Mouse (Mus musculus) brain, embryonic 14.5 days (tissue): Measurements from ENCODE around the gene Anks1b. TPM values are rescaled to one million over a fixed set of nuclear protein-coding genes. Genes with fewer than 3 reads are reported as not detected.

Experiments used
- DNase-seq: peaks from one replicate; pipeline ENCODE4 v3.0.0-alpha.2; 2011; ENCODE audit warnings: low read depth
- CTCF ChIP-seq: fragments of 200-500 bp; IDR thresholded peaks from 2 replicates; pipeline ENCODE4 v1.5.1; 2012; ENCODE audit warnings: inconsistent platforms, mild to moderate bottlenecking, moderate library complexity, borderline replicate concordance; ENCODE audit not compliant: insufficient read depth, insufficient read length; ENCODE audit errors: extremely low read depth
- POLR2A ChIP-seq: fragments of 200-500 bp; IDR thresholded peaks from 2 replicates; pipeline ENCODE4 v1.6.1; 2012; ENCODE audit warnings: mild to moderate bottlenecking, inconsistent platforms, borderline replicate concordance; ENCODE audit not compliant: poor library complexity, insufficient read depth, insufficient read length, severe bottlenecking; ENCODE audit errors: extremely low read depth
- polyA plus RNA-seq: library from polyadenylated mRNA; depleted of rRNA; stranded (reverse); fragments of >200 nt; gene quantifications from 2 replicates; pipeline ENCODE4 v1.2.3, GENCODE M21; 2012

Gene Anks1b
- polyA plus RNA-seq, 1 experiment = 67.7 TPM

DNA sequence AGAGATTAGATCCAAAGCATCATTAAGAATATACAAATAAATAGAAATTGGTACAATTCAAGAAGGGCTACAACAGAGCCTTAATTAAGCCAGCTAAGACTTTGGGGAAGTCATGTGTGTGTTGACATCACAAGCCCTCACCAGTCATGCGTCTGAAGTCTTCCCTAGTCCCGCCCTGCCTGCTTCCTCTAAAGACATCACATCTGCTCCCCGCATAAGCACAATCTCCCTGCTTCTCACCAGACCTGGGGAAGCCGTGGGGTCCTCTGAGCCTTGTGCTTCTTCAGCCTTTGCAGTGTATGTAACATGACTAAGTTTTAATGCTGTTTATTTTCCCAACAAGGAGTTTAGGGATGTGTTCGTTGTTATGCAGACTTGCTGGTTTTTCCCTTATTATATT lies 706.7 kb downstream of the Anks1b start:
- DNase-seq = no peak
- TF ChIP-seq POLR2A = no peak
- no peak for TF ChIP-seq CTCF

DNA sequence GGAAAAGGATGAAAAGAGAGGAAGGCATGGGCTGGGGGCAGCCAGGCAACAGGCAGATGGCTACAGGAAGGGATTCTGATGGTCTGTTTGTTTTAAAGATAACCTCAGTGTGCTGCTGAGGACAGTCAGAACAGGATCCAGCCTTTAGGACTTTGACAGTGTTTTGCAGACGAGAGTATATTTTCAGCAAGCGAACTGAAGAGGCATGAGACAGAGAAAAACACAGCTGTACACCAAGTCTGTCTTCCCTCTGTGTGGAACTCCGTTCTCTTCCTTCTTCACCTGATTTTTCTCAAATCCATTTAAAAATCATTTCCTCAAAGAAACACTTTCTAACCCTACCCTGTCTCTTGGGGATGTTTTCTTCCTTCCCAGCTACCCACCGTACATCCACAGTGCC lies 710.7 kb downstream of the Anks1b start:
- TF ChIP-seq CTCF = no peak
- no peak for TF ChIP-seq POLR2A
- no peak for DNase-seq

DNA sequence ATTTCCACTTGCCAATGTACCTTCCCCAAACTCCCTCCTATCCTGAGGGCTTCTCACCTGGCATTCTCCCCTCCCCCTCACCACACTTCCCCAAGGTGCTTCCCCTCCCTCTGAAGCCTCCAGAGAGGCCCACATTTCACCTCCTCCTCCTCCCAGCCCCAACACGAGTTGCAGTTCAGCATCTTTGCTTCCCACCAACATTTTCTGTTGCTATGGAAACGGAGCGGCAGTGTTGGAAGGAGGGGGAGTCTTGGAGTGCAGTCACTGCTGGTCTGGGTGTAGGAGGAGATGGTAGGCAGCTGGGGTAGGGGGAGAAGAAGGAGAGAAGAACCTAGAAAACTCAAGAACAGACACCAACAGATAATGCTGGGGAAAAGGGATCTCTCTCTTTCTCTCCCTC lies 722.8 kb downstream of the Anks1b start:
- no peak for TF ChIP-seq CTCF
- TF ChIP-seq POLR2A = no peak
- peak; percentile 92 for DNase-seq

DNA sequence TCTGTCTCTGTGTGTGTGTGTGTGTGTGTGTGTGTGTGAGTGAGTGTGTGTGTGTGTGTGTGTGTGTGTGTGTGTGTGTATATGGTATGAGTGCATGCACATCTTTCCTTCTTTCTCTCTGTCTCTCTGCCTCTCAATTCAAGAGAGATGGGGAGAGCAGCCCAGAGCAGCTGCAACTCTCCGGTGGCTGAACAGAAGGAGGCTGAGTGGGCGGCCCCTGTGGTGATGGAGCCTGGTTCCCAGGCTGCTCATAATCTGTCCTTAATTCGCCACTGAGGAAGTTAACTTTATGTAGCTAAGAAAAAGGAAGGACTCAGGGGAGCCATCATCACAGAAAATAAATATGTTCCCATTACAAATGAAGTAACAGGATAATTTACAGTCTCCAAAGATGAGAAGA lies 723.3 kb downstream of the Anks1b start:
- TF ChIP-seq CTCF = no peak
- no peak for TF ChIP-seq POLR2A
- DNase-seq = peak; percentile 53

DNA sequence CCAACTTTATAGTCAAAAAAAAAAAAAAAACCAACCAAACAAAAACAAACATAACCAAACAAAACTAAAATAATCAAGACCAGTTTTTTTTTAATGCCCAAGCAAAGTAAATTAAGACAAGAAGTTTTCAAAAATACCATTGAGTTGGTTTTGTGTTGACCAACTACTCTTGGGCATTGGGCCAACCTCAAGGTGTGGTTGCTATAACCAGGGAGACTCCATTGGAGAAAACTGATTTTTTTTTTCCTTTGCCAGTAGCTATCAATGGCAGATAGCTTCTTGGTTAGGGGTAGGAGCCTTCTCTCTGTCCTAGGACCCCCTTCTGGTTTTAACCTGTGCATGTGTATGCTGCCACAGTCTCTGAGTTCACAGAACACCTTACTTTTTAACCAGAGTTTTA lies 725.8 kb downstream of the Anks1b start:
- no peak for DNase-seq
- TF ChIP-seq CTCF = no peak
- no peak for TF ChIP-seq POLR2A

DNA sequence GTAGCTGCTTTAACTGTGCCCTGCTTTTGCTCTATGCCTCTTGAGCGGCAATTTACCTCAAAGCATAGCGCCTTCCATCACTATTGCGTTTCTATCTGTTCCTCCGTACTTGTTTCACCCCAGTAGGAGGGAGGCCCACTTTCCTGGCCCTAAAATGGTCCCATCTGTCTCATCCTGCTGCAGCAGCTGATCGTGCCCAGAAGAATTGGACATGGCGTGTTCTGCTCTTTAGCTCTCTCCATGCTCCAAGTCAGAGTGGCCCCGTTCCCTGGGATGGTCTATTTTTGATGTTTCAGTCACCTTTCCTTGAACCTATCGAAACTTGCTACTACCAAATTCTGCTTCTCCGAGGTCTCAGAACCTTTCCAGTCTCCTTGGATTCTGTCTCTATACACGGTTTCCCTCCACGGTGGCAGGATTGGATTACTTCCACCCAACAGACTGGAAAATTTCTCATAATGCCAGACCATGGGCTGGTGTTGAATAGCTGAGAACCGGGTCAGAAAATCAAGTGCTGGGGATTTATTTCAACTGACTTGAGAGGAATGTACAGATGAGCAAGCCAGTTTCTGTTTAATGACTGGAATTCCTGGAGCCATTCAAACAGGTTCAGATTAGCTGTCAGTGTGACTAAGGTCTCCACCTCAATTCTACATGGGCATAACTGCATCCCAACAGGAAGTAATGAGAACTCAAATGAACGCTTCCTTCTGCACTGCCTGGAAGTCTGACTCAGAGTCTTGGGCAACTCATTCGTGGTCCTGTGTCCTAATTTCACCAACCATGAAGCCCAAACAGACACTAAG lies 726.6 kb downstream of the Anks1b start:
- DNase-seq = no peak
- no peak for TF ChIP-seq CTCF
- no peak for TF ChIP-seq POLR2A

DNA sequence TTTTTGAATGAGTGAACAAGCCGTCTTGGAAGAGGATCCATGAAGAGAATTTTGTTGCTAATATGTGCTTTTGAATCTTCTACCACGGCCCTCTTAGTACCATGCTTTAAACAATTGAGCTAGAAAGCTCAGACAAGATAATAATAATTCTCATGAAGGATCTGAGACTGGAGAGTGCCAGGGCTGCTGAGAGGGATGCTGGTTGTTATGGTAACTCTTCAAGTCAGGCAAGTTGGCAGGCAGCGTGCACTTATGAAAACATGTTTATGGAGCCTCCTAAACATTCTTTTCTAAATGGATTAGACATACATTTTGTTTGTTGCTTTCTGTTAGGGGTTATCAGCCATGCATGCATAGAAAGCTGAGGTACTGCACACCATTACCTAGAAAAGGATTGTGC lies 734.3 kb downstream of the Anks1b start:
- DNase-seq = peak; percentile 70
- TF ChIP-seq POLR2A (no peak), CTCF (no peak)

DNA sequence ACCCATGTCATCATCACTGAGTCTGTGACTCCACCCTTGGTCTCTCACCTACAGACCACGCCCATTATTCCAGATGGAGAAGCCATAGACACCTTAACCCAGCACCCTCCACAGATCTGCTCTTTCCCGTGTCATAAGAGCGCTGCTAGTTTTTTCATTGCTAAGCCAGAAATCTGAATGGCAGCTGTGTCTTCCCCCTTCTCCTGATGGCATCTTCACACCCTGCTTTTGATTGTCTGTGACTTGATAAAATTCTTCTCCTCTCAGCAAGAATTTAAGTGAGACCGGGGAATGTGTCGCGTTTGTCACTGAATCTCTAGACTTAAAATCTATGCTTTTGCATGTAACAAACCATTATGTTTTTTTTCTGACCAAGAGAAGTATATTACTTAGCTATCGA lies 736.1 kb downstream of the Anks1b start:
- DNase-seq = no peak
- TF ChIP-seq POLR2A = no peak
- no peak for TF ChIP-seq CTCF

DNA sequence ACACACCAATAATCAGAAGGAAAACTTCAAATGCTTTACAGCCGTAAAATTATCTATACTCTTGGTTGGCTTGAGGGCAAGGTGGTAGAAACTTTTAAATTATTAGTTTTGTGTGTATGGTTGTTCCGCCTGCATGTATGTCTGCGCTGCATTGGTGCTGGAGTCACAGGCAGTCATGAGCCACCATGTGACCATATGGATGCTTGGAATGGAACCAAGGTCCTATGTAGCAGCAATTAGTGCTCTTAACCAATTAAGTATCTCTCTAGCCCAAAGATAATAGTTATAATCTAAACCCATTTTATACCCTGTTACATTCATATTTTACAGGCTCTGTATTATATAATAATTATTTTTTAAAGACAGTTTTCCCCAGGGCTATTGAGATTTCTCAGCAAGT lies 739.7 kb downstream of the Anks1b start:
- TF ChIP-seq CTCF = no peak
- TF ChIP-seq POLR2A = no peak
- DNase-seq = no peak

DNA sequence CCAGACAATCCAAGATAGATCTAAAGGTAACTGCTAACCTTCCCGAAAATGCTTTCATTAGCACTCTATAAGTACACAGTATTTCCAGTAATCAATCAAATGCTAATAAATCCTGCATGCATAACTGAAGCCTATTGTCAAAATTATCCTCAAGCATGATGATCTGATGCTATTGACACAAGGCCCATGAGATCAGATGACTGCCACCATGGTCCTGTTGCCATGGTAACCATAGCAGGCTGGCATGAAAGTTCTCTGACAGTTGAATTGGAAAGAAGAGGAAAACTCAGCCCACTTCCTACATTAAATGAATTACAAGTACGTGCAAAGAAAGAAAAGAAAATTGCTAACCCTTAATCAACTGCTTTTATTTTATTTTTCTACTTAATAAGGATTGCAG lies 741.9 kb downstream of the Anks1b start:
- TF ChIP-seq POLR2A (no peak), CTCF (no peak)
- peak; percentile 79 for DNase-seq

DNA sequence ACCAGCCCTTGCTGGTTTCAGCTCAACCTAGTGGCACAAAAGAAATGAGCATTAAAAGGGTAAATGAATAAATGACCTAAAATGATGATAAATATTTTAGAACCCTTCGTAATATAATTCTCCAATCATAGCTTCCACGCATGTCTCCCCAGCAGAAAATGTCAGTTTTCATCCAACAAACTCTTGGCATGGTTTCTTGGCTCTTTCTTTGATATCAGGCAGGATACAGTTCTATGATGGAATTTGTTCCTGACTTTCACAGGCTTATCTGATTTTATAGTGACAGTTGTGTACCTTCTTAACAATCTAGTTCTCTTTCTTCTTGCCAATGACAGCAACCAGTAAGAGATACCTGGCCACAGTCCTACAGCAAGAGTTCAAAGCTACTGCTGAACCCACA lies 743.3 kb downstream of the Anks1b start:
- no peak for TF ChIP-seq CTCF
- no peak for TF ChIP-seq POLR2A
- DNase-seq = no peak

DNA sequence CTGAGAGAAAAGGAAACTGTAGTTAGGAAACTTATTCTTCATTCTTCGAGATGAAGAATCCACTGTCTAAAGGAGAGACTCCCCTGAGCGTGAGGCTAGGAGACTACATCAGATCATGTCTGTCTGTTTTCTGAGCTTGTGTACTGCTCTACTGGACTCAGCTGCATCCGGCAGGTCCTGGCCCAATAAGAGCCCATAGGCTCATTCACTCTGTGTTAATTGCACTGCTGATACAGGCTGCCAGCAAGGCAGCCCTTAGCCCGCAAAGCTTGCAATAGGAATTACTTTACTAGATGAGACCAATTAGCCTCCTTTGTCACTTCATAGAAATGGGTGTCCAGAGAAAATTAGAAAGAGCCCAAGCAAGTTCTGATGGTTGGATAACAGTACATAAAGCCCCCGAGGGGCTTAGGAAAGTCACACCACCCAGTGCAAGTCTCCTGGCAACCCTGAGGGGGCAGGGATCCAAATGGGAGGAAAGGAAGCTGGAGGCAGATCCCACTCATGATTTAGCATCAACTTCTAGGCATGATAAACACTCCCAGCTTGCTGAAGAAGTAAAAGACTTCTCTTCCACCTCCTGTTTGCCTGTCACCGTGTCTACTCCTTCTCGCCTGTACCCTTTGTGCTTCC lies 744.5 kb downstream of the Anks1b start:
- peak; percentile 54 for DNase-seq
- TF ChIP-seq CTCF = no peak
- no peak for TF ChIP-seq POLR2A

DNA sequence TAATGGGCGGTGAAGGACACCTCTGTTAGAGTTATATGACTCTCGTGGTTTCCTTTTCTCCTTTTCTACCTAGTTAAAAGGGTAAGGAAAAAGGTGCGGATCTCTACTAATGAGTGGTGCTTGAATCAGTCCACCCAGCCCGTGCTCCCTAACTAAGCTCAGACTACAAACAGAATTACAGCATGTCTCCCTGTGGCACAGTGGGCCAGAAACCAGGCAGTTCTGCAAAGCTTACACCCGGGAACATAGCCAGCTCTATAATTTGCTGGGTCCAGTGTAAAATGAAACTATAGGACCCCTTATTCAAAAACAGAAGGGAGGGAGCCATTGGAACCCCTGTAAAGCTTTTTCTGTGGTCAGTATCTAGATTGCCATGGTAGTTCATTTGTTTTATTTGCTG lies 754.2 kb downstream of the Anks1b start:
- peak; percentile 82 for DNase-seq
- no peak for TF ChIP-seq POLR2A
- TF ChIP-seq CTCF = no peak
